Mouse (Mus musculus) erythroblast, embryonic 14.5 days (primary cell): ENCODE results near the gene Syt12.

ENCODE experiments used
- GATA1 ChIP-seq: IDR thresholded peaks from 2 replicates; pipeline ENCODE4 v1.6.1; 2012; ENCODE audit warnings: low read length, inconsistent platforms, mixed read lengths
- TAL1 ChIP-seq: IDR thresholded peaks from 3 replicates; pipeline ENCODE4 v1.6.1; 2012; ENCODE audit warnings: low read length, inconsistent platforms, mixed read lengths

DNA sequence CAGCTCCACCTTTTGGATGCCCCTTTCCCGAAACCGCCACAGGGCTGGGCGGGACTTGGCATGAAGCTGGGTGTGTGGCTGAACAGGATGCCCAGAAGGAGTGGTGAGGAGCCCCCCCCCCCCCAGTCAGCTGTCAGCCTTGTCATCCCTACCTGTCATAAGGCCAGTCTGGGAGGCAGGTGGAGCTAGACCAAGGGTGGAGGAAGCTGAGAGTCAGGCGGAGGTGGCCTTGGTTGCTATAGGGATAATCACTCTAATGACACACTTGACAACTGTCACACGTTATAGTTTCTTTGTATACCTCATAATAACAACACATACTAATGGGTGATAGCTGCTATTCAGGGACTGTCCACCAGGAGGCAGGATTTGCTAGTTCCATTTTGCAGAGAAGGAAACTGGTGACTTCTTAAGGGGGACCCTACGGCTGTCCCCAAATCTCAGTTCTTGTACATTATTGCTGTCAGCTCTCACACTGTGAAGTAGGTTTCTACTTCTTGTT is 36.1 kb downstream of the Syt12 start:
- TF ChIP-seq TAL1: no peak
- no peak for TF ChIP-seq GATA1
